Mouse (Mus musculus): ENCODE measurements around the gene Pzp.

Gene Pzp

DNA sequence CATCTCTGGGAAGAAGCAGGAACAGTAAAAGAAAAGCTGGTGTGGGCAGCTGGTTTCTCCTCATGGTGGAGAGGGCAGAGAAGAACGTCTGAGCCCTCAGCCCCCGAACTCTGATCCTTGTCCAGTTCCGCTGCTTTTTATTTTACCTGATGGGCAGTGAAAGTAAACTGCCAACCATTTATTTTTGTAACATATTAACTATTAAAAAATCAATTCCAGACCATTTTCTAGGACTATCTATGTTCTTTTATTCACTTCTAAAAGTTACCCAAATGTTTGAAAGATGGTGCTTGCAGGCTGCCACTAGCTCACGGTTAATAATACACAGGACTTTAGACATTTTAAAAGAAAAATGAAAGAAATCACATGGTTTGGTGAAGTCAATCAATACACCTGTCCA is at the start of gene Pzp:
Pzp (minus strand) TSS at position 120 of the 400 bp plus-strand sequence.
- no peak for DNase-seq

DNA sequence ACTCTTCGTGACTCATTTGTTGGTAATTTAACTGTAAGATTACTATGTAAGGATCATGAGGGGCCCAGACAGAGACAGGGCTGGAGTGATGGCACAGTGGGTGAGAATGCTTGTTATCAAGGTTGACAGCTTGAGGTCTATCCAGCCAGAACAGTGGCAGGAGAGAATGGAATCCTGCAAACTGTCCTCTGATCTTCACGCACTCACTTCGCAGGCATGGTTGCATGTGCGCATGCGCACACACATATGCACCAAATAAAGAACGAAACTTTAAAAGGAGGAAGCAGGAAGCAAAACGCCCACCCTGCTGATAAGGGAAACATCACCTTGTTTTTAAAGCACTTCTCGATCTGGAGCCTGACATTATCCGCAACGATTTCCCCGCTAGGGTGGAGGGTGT is 40.1 kb upstream of the Pzp start:
- DNase-seq, result no peak

DNA sequence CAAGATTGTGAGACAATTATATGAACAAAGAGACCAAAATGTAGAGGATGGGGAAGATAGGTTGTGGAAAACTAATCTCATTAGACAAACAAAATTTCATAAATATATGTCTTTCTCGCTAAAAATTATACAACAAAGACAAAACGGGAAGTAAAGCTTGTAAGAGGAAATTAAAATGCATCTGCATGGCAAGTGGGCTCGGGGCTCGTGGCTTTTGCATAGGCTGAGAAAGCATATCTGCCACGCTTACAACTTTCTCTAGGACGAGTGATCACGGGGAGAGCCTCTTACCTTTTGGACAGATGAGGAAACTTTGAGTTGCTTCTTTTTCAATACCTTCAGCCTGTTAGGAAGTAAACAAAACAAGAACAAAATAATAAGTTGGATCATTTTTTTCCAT is 27.5 kb upstream of the Pzp start:
- no peak for DNase-seq

DNA sequence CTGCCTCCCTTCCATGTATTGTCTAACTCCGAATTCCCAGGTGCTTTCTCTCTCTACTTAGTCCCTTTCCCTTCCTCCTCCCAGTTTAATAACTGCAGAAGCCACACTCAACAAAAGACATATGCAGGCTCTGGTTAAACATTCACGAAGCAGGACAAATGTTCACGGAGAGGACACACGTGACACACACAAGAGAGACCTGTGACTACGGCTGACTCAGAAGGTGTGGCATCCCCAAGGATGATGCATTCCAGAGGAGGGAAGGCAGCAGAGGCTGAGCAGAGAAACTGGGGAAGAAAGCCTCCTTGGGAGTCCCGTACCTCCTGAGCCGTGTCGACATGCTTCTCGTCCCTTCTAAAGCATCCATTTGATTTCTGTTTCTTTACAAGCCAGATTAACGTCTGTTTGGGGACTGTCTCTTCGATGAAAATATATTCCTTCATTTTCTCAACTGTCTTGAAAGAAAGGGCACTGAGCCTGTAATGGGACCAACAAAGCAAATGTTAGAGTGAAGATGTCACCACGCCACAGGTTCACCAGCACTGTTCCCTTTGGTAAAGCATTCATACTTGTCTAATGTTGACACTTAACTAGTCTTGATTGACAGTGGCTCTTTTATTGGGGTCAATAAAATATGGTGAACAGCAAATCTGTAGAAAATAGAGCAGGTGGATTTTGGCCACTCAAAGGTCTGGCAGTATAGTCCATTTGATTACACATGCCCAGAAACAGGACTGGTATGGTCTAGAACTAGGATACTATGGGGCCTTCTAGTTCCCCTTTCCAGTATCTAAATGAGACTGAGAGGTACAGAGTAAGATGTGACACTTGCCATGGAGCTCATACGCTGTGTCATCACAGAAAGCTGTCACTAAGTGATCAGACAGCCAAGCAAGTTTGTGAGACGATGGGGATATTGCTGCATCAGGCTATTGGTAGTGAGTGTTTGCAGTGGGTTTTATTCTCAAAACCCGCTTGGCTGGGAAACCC is 23.2 kb upstream of the Pzp start:
- DNase-seq, result no peak

DNA sequence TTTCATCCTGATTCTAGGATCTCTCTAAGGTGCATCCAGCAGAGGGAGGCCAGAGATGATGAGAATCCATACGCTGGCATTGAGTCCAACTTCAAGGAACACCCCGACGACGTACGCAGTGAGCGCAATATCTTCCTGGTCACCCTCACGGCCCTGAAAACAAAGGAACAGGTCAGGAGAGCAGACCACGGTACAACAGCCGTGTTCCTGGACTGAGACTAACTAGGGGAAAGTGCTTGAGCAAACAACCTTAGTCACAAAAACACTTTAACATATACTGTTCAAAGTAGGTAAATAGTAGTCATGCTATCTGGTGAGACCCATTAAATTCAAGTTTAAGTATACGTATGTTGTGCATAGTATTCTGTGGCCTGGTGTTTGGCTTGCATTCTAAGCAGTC is 22.0 kb upstream of the Pzp start:
- DNase-seq, result no peak

- DNase-seq, result no peak
Measured at GRCm38 (mm10) chr6:128545402-128545801, 18.9 kb upstream of the Pzp start.

GRCm38 (mm10) chr6:128543226-128543625 is 16.7 kb upstream of the Pzp start:
- DNase-seq, result peak; percentile 70 to 83

DNA sequence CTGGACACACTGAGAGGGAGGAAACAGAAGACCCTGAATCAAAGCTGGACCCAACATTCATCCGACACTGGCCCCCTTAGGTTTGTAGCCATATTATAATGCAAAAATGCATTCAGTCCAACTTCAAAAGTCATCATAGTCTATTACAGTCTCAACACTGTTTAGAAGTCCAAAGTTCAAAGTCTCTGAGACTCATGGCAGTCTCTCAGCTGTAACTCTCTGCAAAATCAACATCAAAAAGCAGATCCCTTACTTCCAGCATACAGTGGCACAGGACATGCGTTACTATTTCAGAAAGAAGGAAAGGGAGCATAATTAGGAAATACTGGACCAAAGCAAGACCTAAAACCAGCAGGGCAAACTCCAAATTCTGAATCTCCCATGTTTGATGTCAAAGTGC is 8.7 kb upstream of the Pzp start:
- no peak for DNase-seq

DNA sequence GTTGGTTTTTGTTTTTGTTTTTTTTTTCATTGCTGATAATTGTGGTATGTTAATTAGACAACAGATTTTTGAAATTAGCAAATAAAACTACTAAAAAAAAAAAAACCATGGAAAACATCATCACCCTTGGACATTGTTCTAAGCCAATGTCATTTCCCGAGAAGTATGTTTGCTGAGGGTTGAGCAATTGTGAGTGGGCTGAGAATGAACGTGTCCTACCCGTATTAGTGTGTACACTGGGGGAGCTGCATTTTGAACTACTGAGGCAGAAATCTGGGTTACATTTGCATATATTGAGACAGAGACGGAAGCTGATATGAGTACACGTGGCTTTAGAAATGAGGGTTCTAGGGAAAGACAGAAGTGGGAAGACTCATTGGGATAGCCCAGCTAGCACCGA is 6.8 kb upstream of the Pzp start:
- peak in 1 of 2 experiments; percentile 38 for DNase-seq

DNA sequence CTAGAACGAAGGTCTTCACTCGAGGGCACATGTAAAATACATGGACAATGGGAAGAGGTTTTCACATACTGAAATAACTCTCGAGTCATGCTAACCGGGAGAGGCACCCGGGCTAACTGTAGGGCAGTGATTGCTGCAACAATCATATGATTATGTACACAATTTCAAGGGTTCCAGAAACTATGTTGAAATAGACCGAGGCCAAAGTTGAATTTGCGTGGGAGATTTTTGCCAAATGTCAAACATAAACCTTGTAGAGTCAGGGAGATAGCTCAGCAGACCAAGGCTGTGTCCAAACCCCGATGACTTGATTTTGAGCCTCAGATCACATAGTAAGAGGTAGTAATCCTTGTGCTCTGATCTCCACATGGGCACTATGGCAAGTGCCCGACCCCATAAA is 6.2 kb upstream of the Pzp start:
- peak; percentile 48 to 72 for DNase-seq

DNA sequence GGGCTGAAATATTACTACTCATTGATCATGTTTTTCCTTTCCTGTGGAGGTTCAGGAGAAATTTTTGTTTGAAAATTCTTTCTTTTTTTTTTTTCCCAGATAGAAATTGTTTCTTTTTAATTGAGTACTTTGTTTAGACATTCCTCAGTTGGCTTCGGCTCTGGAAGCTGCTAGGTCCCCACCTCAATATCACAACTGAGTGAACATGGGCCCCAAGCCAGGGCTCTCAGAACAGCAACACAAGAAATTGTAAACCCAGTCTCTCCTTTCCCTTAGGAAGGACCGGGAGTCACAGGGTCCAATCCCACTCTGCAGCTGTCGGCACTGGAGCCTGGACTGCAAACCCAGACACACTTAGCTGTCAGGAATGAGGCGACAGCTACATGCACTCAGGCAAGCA is 2.0 kb upstream of the Pzp start:
- DNase-seq, result no peak

- DNase-seq, result peak in 1 of 2 experiments; percentile 24
Measured at GRCm38 (mm10) chr6:128527110-128527509, 590 bp upstream of the Pzp start.

GRCm38 (mm10) chr6:128525801-128526200 is 719 bp downstream of the Pzp start:
- no peak for DNase-seq

DNA sequence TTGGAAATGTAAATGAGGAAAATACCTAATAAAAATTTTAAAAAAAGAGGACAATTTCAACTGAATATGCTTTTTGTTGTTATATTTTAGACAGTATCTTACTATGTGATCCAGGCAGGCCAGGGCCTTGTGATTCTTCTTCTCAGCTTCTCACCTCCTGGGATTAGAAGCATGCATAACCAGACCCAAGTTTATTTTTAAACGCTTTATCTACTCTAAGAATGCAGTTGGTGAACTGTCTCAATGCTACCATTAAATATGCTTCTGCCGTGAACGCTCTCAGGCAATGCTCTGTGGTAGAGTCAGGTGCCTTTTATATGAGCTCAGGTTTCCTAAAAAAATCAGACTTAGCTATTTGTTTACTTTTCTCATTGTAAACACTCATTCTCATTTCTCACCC is 3.2 kb downstream of the Pzp start:
- no peak for DNase-seq

GRCm38 (mm10) chr6:128519159-128519558 is 7.4 kb downstream of the Pzp start:
- peak in 1 of 2 experiments; percentile 41 for DNase-seq

DNA sequence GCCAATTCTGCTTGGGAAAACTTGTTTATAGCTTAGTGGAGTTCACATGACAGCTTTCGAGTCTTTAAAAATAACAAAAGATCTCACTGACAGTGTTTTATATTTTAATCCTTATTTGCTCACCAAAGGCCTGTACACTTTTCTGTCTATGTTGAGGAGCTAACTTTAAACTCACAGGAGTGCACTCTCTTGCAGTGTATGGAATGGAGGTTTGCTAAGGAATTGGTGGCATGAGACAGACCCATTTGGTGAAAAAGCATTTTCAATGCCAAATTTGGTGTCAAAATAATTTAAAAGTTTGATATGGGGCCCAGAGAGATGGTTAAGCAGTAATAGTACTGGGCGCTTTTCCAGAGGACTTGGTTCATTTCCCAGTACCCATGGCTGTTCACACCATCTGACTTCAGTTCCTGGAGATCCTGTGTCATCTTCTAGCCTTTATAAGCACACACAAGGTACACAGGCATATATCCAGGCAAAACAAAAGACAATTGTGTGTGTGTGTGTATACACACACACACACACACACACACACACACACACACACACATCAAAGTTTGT is 20.8 kb downstream of the Pzp start:
- DNase-seq, result no peak

- no peak for DNase-seq
Measured at GRCm38 (mm10) chr6:128504743-128505142, 21.8 kb downstream of the Pzp start.

GRCm38 (mm10) chr6:128495346-128495745 is 31.2 kb downstream of the Pzp start:
- DNase-seq, result no peak

GRCm38 (mm10) chr6:128494646-128495331 is 31.7 kb downstream of the Pzp start:
- peak; percentile 58 to 75 for DNase-seq

DNA sequence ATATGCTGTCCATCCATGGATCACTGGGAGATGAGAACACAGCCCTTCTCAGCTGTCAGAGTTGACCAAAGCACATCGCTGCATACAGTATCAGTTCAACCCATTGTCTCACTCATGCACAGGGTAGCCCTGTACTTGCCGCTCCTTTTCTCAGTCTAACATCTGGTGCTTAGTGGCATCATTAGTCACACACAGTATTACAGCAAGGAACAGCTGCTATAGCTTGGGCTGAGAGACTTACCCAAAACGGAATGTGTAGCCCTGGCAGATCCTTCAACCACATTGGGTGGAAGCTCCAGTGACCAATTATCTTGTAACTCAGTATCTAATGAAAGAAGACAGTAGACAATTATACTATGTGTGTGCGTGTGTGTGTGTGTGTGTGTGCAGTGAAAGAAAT is 34.6 kb downstream of the Pzp start:
- DNase-seq, result no peak

GRCm38 (mm10) chr6:128490141-128490540 is 36.4 kb downstream of the Pzp start:
- no peak for DNase-seq

DNA sequence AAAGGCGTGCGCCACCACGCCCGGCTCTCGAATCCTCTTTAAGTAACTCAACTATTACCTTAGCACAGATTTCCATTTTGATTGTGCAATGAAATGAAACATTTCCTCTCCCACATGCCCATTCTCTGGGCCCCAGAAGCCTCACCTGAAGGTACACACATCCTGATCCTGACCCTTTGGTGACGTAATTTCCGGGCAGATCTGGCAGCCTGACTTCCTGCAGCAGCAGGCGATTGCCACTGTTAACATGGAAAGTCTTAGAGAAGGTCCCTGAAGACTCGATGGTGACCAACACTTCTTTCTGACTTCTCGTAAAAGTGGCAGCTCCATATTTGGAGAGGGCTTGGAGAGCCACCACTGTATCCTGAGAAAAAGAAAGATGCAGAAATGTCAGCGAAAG is 38.8 kb downstream of the Pzp start:
- no peak for DNase-seq

Measured in lung, adult 18-20 months (tissue).